Mouse (Mus musculus): ENCODE results near the gene Olfr1316. TPM values are rescaled to one million over a fixed set of nuclear protein-coding genes. Genes with fewer than 3 reads are reported as not detected.

The Olfr1316 gene
- not detected in 2 replicates for polyA plus RNA-seq (2015; fragmentation: Nextera tagmentation; extraction: Ambion mirVana)

GRCm38 (mm10) chr2:112134877-112135276 is at the start of gene Olfr1316:
Gene Olfr1316 (minus strand): TSS chr2:112134977.
- 88% methylated on average over 2 of the region's 2 CpGs for WGBS
- Histone ChIP-seq H3K9me3 (no peaks in the 10 kb centered on the region), H3K4me3 (replicated peaks) (no peak within 1 kb of the TSS), H3K9ac (replicated peaks) (no peak within 1 kb of the TSS), H3K4me1 (replicated peaks) (no peaks in the 10 kb centered on the region), H3K36me3 (no peaks in the 10 kb centered on the region), H3K4me2 (replicated peaks) (no peak within 1 kb of the TSS), H3K27ac (no peak within 1 kb of the TSS), H3K27me3 (no peaks in the 10 kb centered on the region)
- ATAC-seq, result no peak

GRCm38 (mm10) chr2:112153898-112154297 is 19.1 kb upstream of the Olfr1316 start, which contains the start of gene Olfr1318:
Gene Olfr1318 (plus strand): TSS chr2:112154198.
- no peak for ATAC-seq

GRCm38 (mm10) chr2:112140029-112140428 is 5.3 kb upstream of the Olfr1316 start, which contains the start of gene Olfr1317:
Gene Olfr1317 (plus strand): TSS chr2:112140329.
- H3K27me3 ChIP-seq, result no peaks in the 10 kb centered on the region
- ATAC-seq, result no peak
- H3K4me3 ChIP-seq (replicated peaks), result no peak within 1 kb of the TSS
- no peaks in the 10 kb centered on the region for H3K9me3 ChIP-seq
- no peak within 1 kb of the TSS for H3K9ac ChIP-seq (replicated peaks)
- no peak within 1 kb of the TSS for H3K4me2 ChIP-seq (replicated peaks)
- H3K27ac ChIP-seq, result no peak within 1 kb of the TSS
- no peaks in the 10 kb centered on the region for H3K4me1 ChIP-seq (replicated peaks)
- WGBS, result 85% methylated on average over 2 of the region's 2 CpGs
- no peaks in the 10 kb centered on the region for H3K36me3 ChIP-seq

More at GRCm38 (mm10) chr2:112153898-112154297, 19.1 kb upstream of the Olfr1316 start, which contains the start of gene Olfr1318:
- H3K4me2 ChIP-seq (replicated peaks), result no peak within 1 kb of the TSS
- no peaks in the 10 kb centered on the region for H3K27me3 ChIP-seq
- H3K36me3 ChIP-seq, result no peaks in the 10 kb centered on the region
- no peak within 1 kb of the TSS for H3K27ac ChIP-seq
- no peaks in the 10 kb centered on the region for H3K9me3 ChIP-seq
- H3K4me1 ChIP-seq (replicated peaks), result no peaks in the 10 kb centered on the region
- no peak within 1 kb of the TSS for H3K4me3 ChIP-seq (replicated peaks)
- no peak within 1 kb of the TSS for H3K9ac ChIP-seq (replicated peaks)

GRCm38 (mm10) chr2:112115340-112115739 is 19.4 kb downstream of the Olfr1316 start, which contains the start of gene Olfr1315-ps1:
Gene Olfr1315-ps1 (minus strand): TSS chr2:112115440.
- Histone ChIP-seq H3K27ac (no peak within 1 kb of the TSS), H3K4me3 (replicated peaks) (no peak within 1 kb of the TSS), H3K27me3 (no peaks in the 10 kb centered on the region), H3K36me3 (no peaks in the 10 kb centered on the region), H3K9me3 (no peaks in the 10 kb centered on the region), H3K9ac (replicated peaks) (no peak within 1 kb of the TSS), H3K4me2 (replicated peaks) (no peak within 1 kb of the TSS), H3K4me1 (replicated peaks) (no peaks in the 10 kb centered on the region)
- WGBS, result 72% methylated on average over 1 of the region's 1 CpGs
- no peak for ATAC-seq

GRCm38 (mm10) chr2:112096681-112097080 is 38.1 kb downstream of the Olfr1316 start, which contains the start of gene Olfr1314:
Gene Olfr1314 (minus strand): TSS chr2:112096781.
- no peak for ATAC-seq
- H3K4me1 ChIP-seq (replicated peaks), result no peaks in the 10 kb centered on the region
- no peak within 1 kb of the TSS for H3K27ac ChIP-seq
- no peaks in the 10 kb centered on the region for H3K36me3 ChIP-seq
- H3K9ac ChIP-seq (replicated peaks), result no peak within 1 kb of the TSS
- no peaks in the 10 kb centered on the region for H3K9me3 ChIP-seq
- no peaks in the 10 kb centered on the region for H3K27me3 ChIP-seq
- H3K4me3 ChIP-seq (replicated peaks), result no peak within 1 kb of the TSS
- H3K4me2 ChIP-seq (replicated peaks), result no peak within 1 kb of the TSS

GRCm38 (mm10) chr2:112077743-112078142 is 57.0 kb downstream of the Olfr1316 start, which contains the start of gene Olfr1313:
Gene Olfr1313 (minus strand): TSS chr2:112077843.
- no peak within 1 kb of the TSS for H3K4me2 ChIP-seq (replicated peaks)
- no peak within 1 kb of the TSS for H3K9ac ChIP-seq (replicated peaks)
- no peaks in the 10 kb centered on the region for H3K4me1 ChIP-seq (replicated peaks)
- H3K9me3 ChIP-seq, result no peaks in the 10 kb centered on the region
- H3K27ac ChIP-seq, result no peak within 1 kb of the TSS
- H3K4me3 ChIP-seq (replicated peaks), result no peak within 1 kb of the TSS
- ATAC-seq, result no peak
- H3K27me3 ChIP-seq, result no peaks in the 10 kb centered on the region
- H3K36me3 ChIP-seq, result no peaks in the 10 kb centered on the region

Other genes with a start within 250 kb of the Olfr1316 start
- not detected in 2 replicates for gene Olfr1306, start 218.7 kb downstream of the Olfr1316 start, polyA plus RNA-seq (2015; fragmentation: Nextera tagmentation; extraction: Ambion mirVana)
- 0.01 TPM in 1 of 2 replicates, not detected in the other for gene Olfr1307, start 185.5 kb downstream of the Olfr1316 start, polyA plus RNA-seq (2015; fragmentation: Nextera tagmentation; extraction: Ambion mirVana)
- gene Olfr1308, start 170.0 kb downstream of the Olfr1316 start, polyA plus RNA-seq (2015; fragmentation: Nextera tagmentation; extraction: Ambion mirVana), result not detected in 2 replicates
- not detected in 2 replicates for gene Olfr1309, start 144.7 kb downstream of the Olfr1316 start, polyA plus RNA-seq (2015; fragmentation: Nextera tagmentation; extraction: Ambion mirVana)
- not detected in 2 replicates for gene Olfr1310, start 122.3 kb downstream of the Olfr1316 start, polyA plus RNA-seq (2015; fragmentation: Nextera tagmentation; extraction: Ambion mirVana)
- not detected in 2 replicates for gene Olfr1311, start 110.6 kb downstream of the Olfr1316 start, polyA plus RNA-seq (2015; fragmentation: Nextera tagmentation; extraction: Ambion mirVana)
- not detected in 2 replicates for gene Olfr1312, start 84.7 kb downstream of the Olfr1316 start, polyA plus RNA-seq (2015; fragmentation: Nextera tagmentation; extraction: Ambion mirVana)
- gene Olfr1313, start 57.1 kb downstream of the Olfr1316 start, polyA plus RNA-seq (2015; fragmentation: Nextera tagmentation; extraction: Ambion mirVana), result not detected in 2 replicates
- not detected in 2 replicates for gene Olfr1314, start 38.2 kb downstream of the Olfr1316 start, polyA plus RNA-seq (2015; fragmentation: Nextera tagmentation; extraction: Ambion mirVana)
- not detected in 2 replicates for gene Olfr1315-ps1, start 19.5 kb downstream of the Olfr1316 start, polyA plus RNA-seq (2015; fragmentation: Nextera tagmentation; extraction: Ambion mirVana)
- not detected in 2 replicates for gene Olfr1317, start 5.4 kb upstream of the Olfr1316 start, polyA plus RNA-seq (2015; fragmentation: Nextera tagmentation; extraction: Ambion mirVana)
- not detected in 2 replicates for gene Olfr1318, start 19.2 kb upstream of the Olfr1316 start, polyA plus RNA-seq (2015; fragmentation: Nextera tagmentation; extraction: Ambion mirVana)
- gene Lpcat4, start 104.5 kb upstream of the Olfr1316 start, polyA plus RNA-seq (2015; fragmentation: Nextera tagmentation; extraction: Ambion mirVana), result 13.7 and 13.9 TPM in 2 replicates
- 0.05 TPM in 1 of 2 replicates, not detected in the other for gene Nutm1, start 124.3 kb upstream of the Olfr1316 start, polyA plus RNA-seq (2015; fragmentation: Nextera tagmentation; extraction: Ambion mirVana)
- gene Nop10, start 126.9 kb upstream of the Olfr1316 start, polyA plus RNA-seq (2015; fragmentation: Nextera tagmentation; extraction: Ambion mirVana), result 152 and 160 TPM in 2 replicates
- 16.4 TPM in 2 replicates for gene Slc12a6, start 130.8 kb upstream of the Olfr1316 start, polyA plus RNA-seq (2015; fragmentation: Nextera tagmentation; extraction: Ambion mirVana)
- not detected in 2 replicates for gene Gm21985, start 131.3 kb upstream of the Olfr1316 start, polyA plus RNA-seq (2015; fragmentation: Nextera tagmentation; extraction: Ambion mirVana)
- 149 and 152 TPM in 2 replicates for gene Emc4, start 233.1 kb upstream of the Olfr1316 start, polyA plus RNA-seq (2015; fragmentation: Nextera tagmentation; extraction: Ambion mirVana)
- 32.4 and 39.1 TPM in 2 replicates for gene Katnbl1, start 244.2 kb upstream of the Olfr1316 start, polyA plus RNA-seq (2015; fragmentation: Nextera tagmentation; extraction: Ambion mirVana)

All from midbrain, embryonic 13.5 days (tissue).